Mouse (Mus musculus): ENCODE measurements around the gene Ms4a4a.

DNA sequence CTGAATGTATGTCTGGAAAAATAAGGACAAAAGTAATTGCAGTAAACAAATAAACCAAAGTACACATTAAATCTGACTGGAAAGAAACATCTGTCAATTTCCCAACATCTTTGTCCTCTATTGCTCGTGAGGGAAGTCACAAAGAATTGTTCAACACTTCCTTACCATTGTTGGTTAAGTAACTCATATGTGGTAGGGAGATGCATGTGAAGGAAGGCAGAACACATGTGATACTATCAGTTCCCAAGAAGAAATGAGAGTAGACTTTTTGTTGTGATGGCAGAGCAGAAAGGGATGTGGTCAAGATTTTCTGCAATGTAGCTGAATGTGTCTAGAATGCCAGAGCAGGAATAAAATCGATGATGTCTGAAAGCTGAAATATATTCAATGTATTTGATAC lies 1.1 kb downstream of the Ms4a4a start:
- TF ChIP-seq MAX (IDR thresholded peaks at IDR 0.05; ENCODE audit: low read depth), result no peak
- no peak for TF ChIP-seq POLR2AphosphoS2 (IDR thresholded peaks at IDR 0.05; ENCODE audit: insufficient read length, low read depth)
